Comparison of ENCODE assay signal across 8 mouse cellular contexts in genomic region chr15:101238885-101239511, GRCm38 (mm10). TPM values are rescaled to one million over a fixed set of nuclear protein-coding genes. Genes with fewer than 3 reads are reported as not detected.
DNase-seq lines count a peak whose midpoint lies in the region; ATAC-seq and TF ChIP-seq lines count a peak whose summit lies in the region.

No protein-coding gene starts in this region.

- WGBS in hindbrain, postnatal 0 days, result 6% methylated on average over 28 of the region's 28 CpGs
- 7% methylated on average over 22 of the region's 28 CpGs for WGBS in limb, embryonic 14.5 days

- no peaks in the 10 kb centered on the region for H3K9me3 ChIP-seq in hindbrain, postnatal 0 days (ENCODE audit: low read length)
- H3K9me3 ChIP-seq in limb, embryonic 14.5 days (ENCODE audit: control insufficient read depth, low read length), result no peaks in the 10 kb centered on the region

- ATAC-seq in hindbrain, postnatal 0 days, result peak; percentile 55
- peak; percentile 10; the same call in 1 of the 2 replicates for ATAC-seq in limb, embryonic 14.5 days (ENCODE audit: low FRiP score, low read depth)

- H3K27me3 ChIP-seq in hindbrain, postnatal 0 days (ENCODE audit: insufficient read depth, low read length), result no peaks in the 10 kb centered on the region
- H3K27me3 ChIP-seq in limb, embryonic 14.5 days (ENCODE audit: control insufficient read depth, insufficient read depth, low read length), result no peaks in the 10 kb centered on the region
- H3K27me3 ChIP-seq in myocyte (ENCODE audit: control insufficient read depth, insufficient read depth, insufficient read length), result no peaks in the 10 kb centered on the region

- H3ac ChIP-seq in myocyte (ENCODE audit: control insufficient read depth, insufficient read length), result no peak overlapping the region

- H3K4me3 ChIP-seq in embryonic fibroblast, embryonic 13.5 days (ENCODE audit: insufficient read depth, low read length), result no peak overlapping the region
- H3K4me3 ChIP-seq in hindbrain, postnatal 0 days (ENCODE audit: low read length), result peak overlapping the region; percentile 19
- peak overlapping the region; percentile 23 for H3K4me3 ChIP-seq in limb, embryonic 14.5 days (replicated peaks; ENCODE audit: low read length)
- no peak overlapping the region for H3K4me3 ChIP-seq in myocyte

- TF ChIP-seq CTCF in embryonic fibroblast, embryonic 13.5 days (IDR thresholded peaks at IDR 0.05; ENCODE audit: borderline replicate concordance, insufficient read depth, low read length), result peak; percentile 82; the same call in 1 of the 2 replicates
- peak; percentile 74 for TF ChIP-seq CTCF in hindbrain, postnatal 0 days (IDR thresholded peaks at IDR 0.05; ENCODE audit: low read depth)

- H3K36me3 ChIP-seq in hindbrain, postnatal 0 days (ENCODE audit: insufficient read depth, low read length), result no peaks in the 10 kb centered on the region
- H3K36me3 ChIP-seq in limb, embryonic 14.5 days (ENCODE audit: control insufficient read depth, insufficient read depth, low read length), result no peaks in the 10 kb centered on the region
- no peaks in the 10 kb centered on the region for H3K36me3 ChIP-seq in myocyte (ENCODE audit: control insufficient read depth, insufficient read depth)

- H3K4me2 ChIP-seq in hindbrain, postnatal 0 days (ENCODE audit: low read depth, low read length), result peak overlapping the region; percentile 51
- H3K4me2 ChIP-seq in limb, embryonic 14.5 days (replicated peaks; ENCODE audit: low read depth, low read length, severe bottlenecking), result peak overlapping the region; percentile 43
- H3K4me2 ChIP-seq in myocyte (ENCODE audit: low read depth), result peak overlapping the region; percentile 47

- TF ChIP-seq POLR2A in embryonic fibroblast, embryonic 13.5 days (IDR thresholded peaks at IDR 0.05; ENCODE audit: low read depth, low read length), result peak; percentile 42; the same call in 1 of the 2 replicates
- no peak for TF ChIP-seq POLR2A in limb, embryonic 14.5 days (IDR thresholded peaks at IDR 0.05; ENCODE audit: borderline replicate concordance, extremely low read depth, insufficient read depth, insufficient read length)
- TF ChIP-seq POLR2A in myocyte (IDR thresholded peaks at IDR 0.05; ENCODE audit: insufficient read length, low read depth), result peak; percentile 15

- DNase-seq in heart, adult 11 months, result peak; percentile 95
- DNase-seq in heart, adult 9 months (ENCODE audit: low spot score in 2 of 2), result no peak
- DNase-seq in adrenal gland, postnatal 14 days, result peak; percentile 71
- peak; percentile 78 for DNase-seq in hindbrain, postnatal 0 days (ENCODE audit: low spot score)
- no peak for DNase-seq in limb, embryonic 14.5 days (ENCODE audit: low spot score)
- peak; percentile 82 for DNase-seq in thymus, postnatal 0 days (ENCODE audit: low spot score)

- H3K79me2 ChIP-seq in myocyte (ENCODE audit: control insufficient read depth, insufficient read depth), result no peaks in the 10 kb centered on the region

- no peaks in the 10 kb centered on the region for H3K4me1 ChIP-seq in embryonic fibroblast, embryonic 13.5 days (ENCODE audit: control insufficient read depth, insufficient read depth, low read length)
- H3K4me1 ChIP-seq in hindbrain, postnatal 0 days (ENCODE audit: insufficient read depth, low read length), result no peaks in the 10 kb centered on the region
- peaks cover 17% of the 10 kb centered on the region for H3K4me1 ChIP-seq in limb, embryonic 14.5 days (ENCODE audit: control insufficient read depth, insufficient read depth, low read length)

- no peak overlapping the region for H3K9ac ChIP-seq in hindbrain, postnatal 0 days (replicated peaks; ENCODE audit: low read length)
- H3K9ac ChIP-seq in limb, embryonic 14.5 days (ENCODE audit: low read depth, low read length, severe bottlenecking), result peak overlapping the region; percentile 41

- no peak overlapping the region for H3K27ac ChIP-seq in embryonic fibroblast, embryonic 13.5 days (ENCODE audit: insufficient read depth, low read length)
- H3K27ac ChIP-seq in hindbrain, postnatal 0 days, result no peak overlapping the region
- no peak overlapping the region for H3K27ac ChIP-seq in limb, embryonic 14.5 days (replicated peaks; ENCODE audit: low read depth, low read length)

TF ChIP-seq in myocyte, 11 proteins besides CTCF, POLR2A, EP300 and RAD21:
- peak in 1 of 3 experiments; percentile 54 for TF ChIP-seq MYOD1 (IDR thresholded peaks at IDR 0.05; ENCODE audit: control insufficient read depth in 1 of 3, insufficient read length in 2 of 3, low read depth in 2 of 3)
- peak in 1 of 3 experiments; percentile 54 for TF ChIP-seq MYOG (IDR thresholded peaks at IDR 0.05; ENCODE audit: control insufficient read depth in 1 of 3, insufficient read depth in 1 of 3, insufficient read length in 2 of 3, low read depth in 2 of 3)
- no peak for TF ChIP-seq TCF3 (IDR thresholded peaks at IDR 0.05; ENCODE audit: insufficient read length, low read depth)

RNA-seq across cellular contexts. Expression of gene Grasp, which starts 15.0 kb away (rescaled TPM):
- total RNA-seq in adrenal gland, postnatal 14 days (2021), result 20.7 and 29.7 TPM in 2 replicates
- polyA plus RNA-seq in embryonic fibroblast, embryonic 13.5 days (2011; ENCODE audit: insufficient read length, low read depth, missing spikeins), result 9.0 and 9.3 TPM in 2 replicates
- total RNA-seq in hindbrain, postnatal 0 days (2014; rRNA removed), result 6.7 and 8.7 TPM in 2 replicates
- 1.5 and 1.6 TPM in 2 replicates for polyA plus RNA-seq in hindbrain, postnatal 0 days (2015; fragmentation: Nextera tagmentation; extraction: Ambion mirVana)
- polyA plus RNA-seq in limb, embryonic 14.5 days (2012; rRNA removed), result 20.5 and 25.8 TPM in 2 replicates
- 7.4 and 7.5 TPM in 2 replicates for polyA plus RNA-seq in limb, embryonic 14.5 days (2014; fragmentation: Nextera tagmentation; extraction: Ambion mirVana)
- 11.0 TPM for polyA plus RNA-seq in myocyte (2012; fragmentation: generic; extraction: Trizol)
- 1.2 TPM in 2 replicates for polyA plus RNA-seq in thymus, postnatal 0 days (2015; fragmentation: Nextera tagmentation; extraction: Ambion mirVana)

RNA-seq across cellular contexts. Expression of gene Nr4a1, which starts 15.1 kb away (rescaled TPM):
- total RNA-seq in adrenal gland, postnatal 14 days (2021), result 357 and 680 TPM in 2 replicates
- 60.9 and 68.2 TPM in 2 replicates for polyA plus RNA-seq in embryonic fibroblast, embryonic 13.5 days (2011; ENCODE audit: insufficient read length, low read depth, missing spikeins)
- 9.3 and 10.3 TPM in 2 replicates for total RNA-seq in hindbrain, postnatal 0 days (2014; rRNA removed)
- polyA plus RNA-seq in hindbrain, postnatal 0 days (2015; fragmentation: Nextera tagmentation; extraction: Ambion mirVana), result 5.3 and 6.5 TPM in 2 replicates
- 19.6 and 31.2 TPM in 2 replicates for polyA plus RNA-seq in limb, embryonic 14.5 days (2012; rRNA removed)
- polyA plus RNA-seq in limb, embryonic 14.5 days (2014; fragmentation: Nextera tagmentation; extraction: Ambion mirVana), result 9.9 and 10.5 TPM in 2 replicates
- 15.3 TPM for polyA plus RNA-seq in myocyte (2012; fragmentation: generic; extraction: Trizol)
- 24.4 and 27.4 TPM in 2 replicates for polyA plus RNA-seq in thymus, postnatal 0 days (2015; fragmentation: Nextera tagmentation; extraction: Ambion mirVana)

RNA-seq across cellular contexts. Expression of gene Atg101, which starts 45.1 kb away (rescaled TPM):
- 64.4 and 97.1 TPM in 2 replicates for total RNA-seq in adrenal gland, postnatal 14 days (2021)
- 20.4 and 21.3 TPM in 2 replicates for polyA plus RNA-seq in embryonic fibroblast, embryonic 13.5 days (2011; ENCODE audit: insufficient read length, low read depth, missing spikeins)
- 44.1 and 52.3 TPM in 2 replicates for total RNA-seq in hindbrain, postnatal 0 days (2014; rRNA removed)
- 69.1 and 75.3 TPM in 2 replicates for polyA plus RNA-seq in hindbrain, postnatal 0 days (2015; fragmentation: Nextera tagmentation; extraction: Ambion mirVana)
- polyA plus RNA-seq in limb, embryonic 14.5 days (2012; rRNA removed), result 42.9 and 47.2 TPM in 2 replicates
- polyA plus RNA-seq in limb, embryonic 14.5 days (2014; fragmentation: Nextera tagmentation; extraction: Ambion mirVana), result 53.3 and 56.0 TPM in 2 replicates
- 110 TPM for polyA plus RNA-seq in myocyte (2012; fragmentation: generic; extraction: Trizol)
- 95.1 and 103 TPM in 2 replicates for polyA plus RNA-seq in thymus, postnatal 0 days (2015; fragmentation: Nextera tagmentation; extraction: Ambion mirVana)

RNA-seq across cellular contexts. Expression of gene 6030408B16Rik, which starts 54.0 kb away (rescaled TPM):
- total RNA-seq in adrenal gland, postnatal 14 days (2021), result 2.1 and 2.4 TPM in 2 replicates
- polyA plus RNA-seq in embryonic fibroblast, embryonic 13.5 days (2011; ENCODE audit: insufficient read length, low read depth, missing spikeins), result not detected in 2 replicates
- total RNA-seq in hindbrain, postnatal 0 days (2014; rRNA removed), result not detected in 2 replicates
- 0.15 and 0.30 TPM in 2 replicates for polyA plus RNA-seq in hindbrain, postnatal 0 days (2015; fragmentation: Nextera tagmentation; extraction: Ambion mirVana)
- polyA plus RNA-seq in limb, embryonic 14.5 days (2012; rRNA removed), result 1.0 and 2.2 TPM in 2 replicates
- 0.74 and 1.8 TPM in 2 replicates for polyA plus RNA-seq in limb, embryonic 14.5 days (2014; fragmentation: Nextera tagmentation; extraction: Ambion mirVana)
- 0.16 TPM for polyA plus RNA-seq in myocyte (2012; fragmentation: generic; extraction: Trizol)
- 0.22 and 0.40 TPM in 2 replicates for polyA plus RNA-seq in thymus, postnatal 0 days (2015; fragmentation: Nextera tagmentation; extraction: Ambion mirVana)

Comparison
In these comparisons a context has a peak if more than half of its experiments do, and no peak if none do; other contexts are left out.
1. DNase-seq: peak in heart, adult 11 months (single experiment), adrenal gland, postnatal 14 days (single experiment), hindbrain, postnatal 0 days (single experiment) and thymus, postnatal 0 days (single experiment); none in heart, adult 9 months (0 of 2) and limb, embryonic 14.5 days (single experiment).
2. H3K4me3 ChIP-seq: peak in hindbrain, postnatal 0 days (single experiment) and limb, embryonic 14.5 days (single experiment); none in embryonic fibroblast, embryonic 13.5 days (single experiment) and myocyte (single experiment).
3. Peak in every context shown above with its lines, with median percentiles within 50 percentile points of each other: H3K4me2 ChIP-seq.